In genomic region chr16:93458598-93459496, GRCm38 (mm10) we compare ENCODE assay signal across 10 mouse cellular contexts.
DNase-seq lines count a peak whose midpoint lies in the region; ATAC-seq lines count a peak whose summit lies in the region.
"Had no signal": no experiment of that assay in that cellular context is flagged by ENCODE, and none has a peak within 500 bp of the region (broad histone marks: within the 10 kb centered on the region; RNA-seq: fewer than 3 reads in every experiment).

No protein-coding gene starts in this region.

- peak; percentile 20; the same call in 1 of the 2 replicates for ATAC-seq in frontal cortex, adult (ENCODE audit: low TSS enrichment)
- no peak for ATAC-seq in hindbrain, embryonic 14.5 days (ENCODE audit: low FRiP score)

- 0 out of 2 replicates have a peak overlapping the region, but pooled peaks have one; percentile 14 for H3K9ac ChIP-seq in hindbrain, embryonic 14.5 days

- no peaks in the 10 kb centered on the region for H3K36me3 ChIP-seq in hindbrain, embryonic 14.5 days (replicated peaks; ENCODE audit: control insufficient read depth, insufficient read depth)

- peak overlapping the region; percentile 45; the same call in 1 of the 2 replicates for H3K27ac ChIP-seq in hindbrain, embryonic 14.5 days

- H3K4me1 ChIP-seq in hindbrain, embryonic 14.5 days (replicated peaks; ENCODE audit: control insufficient read depth, insufficient read depth, low read length): peaks cover 11% of the 10 kb centered on the region

- WGBS in hindbrain, embryonic 14.5 days: 37% methylated on average over 25 of the region's 25 CpGs

- no peak for DNase-seq in frontal cortex, postnatal 14 days (ENCODE audit: low spot score in 2 of 2)
- DNase-seq in right cerebral cortex, postnatal 14 days: peak; percentile 42
- DNase-seq in right cerebral cortex, adult 18-20 months: no peak
- DNase-seq in hindbrain, embryonic 14.5 days (ENCODE audit: low spot score): peak; percentile 55
- peak; percentile 25 for DNase-seq in retina, embryonic 14.5 days (ENCODE audit: low spot score)
- no peak for DNase-seq in adrenal gland, postnatal 4 days (ENCODE audit: low spot score in 2 of 2)
- DNase-seq in left cerebral cortex, adult 9 months (ENCODE audit: low spot score in 2 of 2): no peak
- DNase-seq: adrenal gland, postnatal 10 days; liver had no signal

- peak overlapping the region; percentile 23; the same call in 1 of the 2 replicates for H3K4me2 ChIP-seq in hindbrain, embryonic 14.5 days (replicated peaks)

- no peaks in the 10 kb centered on the region for H3K9me3 ChIP-seq in hindbrain, embryonic 14.5 days (ENCODE audit: control insufficient read depth, low read length)

- H3K27me3 ChIP-seq in hindbrain, embryonic 14.5 days (ENCODE audit: control insufficient read depth, insufficient read depth, low read length): no peaks in the 10 kb centered on the region

- H3K4me3 ChIP-seq in hindbrain, embryonic 14.5 days (replicated peaks; ENCODE audit: low read length): no peak overlapping the region

Comparison
In these comparisons a context has a peak if more than half of its experiments do, and no peak if none do; other contexts are left out.
1. DNase-seq: peak in right cerebral cortex, postnatal 14 days (single experiment), hindbrain, embryonic 14.5 days (single experiment) and retina, embryonic 14.5 days (single experiment); none in frontal cortex, postnatal 14 days (0 of 2), right cerebral cortex, adult 18-20 months (single experiment), adrenal gland, postnatal 4 days (0 of 2) and left cerebral cortex, adult 9 months (0 of 2).